Mouse (Mus musculus) neutrophil, adult 5-6 weeks (primary cell): Measurements from ENCODE around the gene Paf1. TPM values are rescaled to one million over a fixed set of nuclear protein-coding genes. Genes with fewer than 3 reads are reported as not detected.

Experiments
- ATAC-seq: fragments of 151-379, 151-347 bp; 2 replicates; pipeline ENCODE4 v1.8.0; 2017; ENCODE audit warnings: mild to moderate bottlenecking, moderate TSS enrichment; ENCODE audit not compliant: insufficient number of reproducible peaks, poor library complexity, low FRiP score, severe bottlenecking; ENCODE audit errors: extremely low read depth
- total RNA-seq: library from RNA; stranded (forward); fragments of 200-1000 nt; gene quantifications from 2 replicates; pipeline ENCODE4 v1.2.3, GENCODE M21; 2017

The Paf1 gene
- total RNA-seq, 1 experiment from 2014 or later, result 218 TPM

GRCm38 (mm10) chr7:28412826-28413225 is 20.1 kb downstream of the Paf1 start:
- no peak for ATAC-seq

GRCm38 (mm10) chr7:28417368-28417767 is 24.6 kb downstream of the Paf1 start:
- no peak for ATAC-seq

GRCm38 (mm10) chr7:28418096-28418670 is 25.4 kb downstream of the Paf1 start:
- no peak for ATAC-seq

DNA sequence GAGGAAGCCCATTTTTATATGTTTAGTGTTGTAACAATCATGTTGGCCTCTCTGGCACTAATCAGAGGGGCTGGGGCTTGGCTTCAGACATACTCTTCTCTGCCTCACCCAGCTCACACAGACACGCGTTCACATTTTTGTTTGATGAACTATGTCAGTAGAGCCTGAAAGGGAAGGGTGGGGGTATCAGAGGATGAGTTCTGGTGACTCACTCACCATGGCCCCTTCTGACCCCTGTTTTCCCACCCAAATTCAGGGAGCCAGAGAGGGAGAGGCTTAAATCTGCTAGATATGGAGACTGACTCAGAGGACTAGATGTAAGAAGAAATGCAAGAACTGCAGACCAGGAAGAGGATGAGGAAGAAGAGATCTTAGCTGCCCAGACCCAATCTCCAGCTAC is 26.7 kb downstream of the Paf1 start:
- ATAC-seq, result no peak

DNA sequence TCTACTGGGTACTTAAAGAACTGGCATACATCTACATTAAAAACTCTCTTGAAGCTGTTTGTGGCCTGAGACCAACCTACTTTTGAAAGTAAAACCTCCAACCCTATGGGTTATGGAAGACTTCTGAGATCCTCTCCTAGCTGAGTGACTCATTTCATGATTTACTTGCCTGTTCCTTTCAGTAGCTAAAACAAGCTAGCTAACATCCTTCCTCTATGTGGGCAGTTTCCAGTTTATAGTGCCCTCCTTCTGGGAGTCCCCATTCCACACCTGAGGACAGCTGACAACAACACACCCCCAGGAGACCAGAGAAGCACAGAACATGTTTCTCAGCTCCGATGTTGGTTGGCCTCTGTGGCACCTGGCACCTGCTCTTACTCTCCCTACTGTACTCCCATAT is 30.3 kb downstream of the Paf1 start:
- ATAC-seq, result no peak

GRCm38 (mm10) chr7:28427738-28428137 is 35.0 kb downstream of the Paf1 start:
- ATAC-seq, result no peak

GRCm38 (mm10) chr7:28430512-28430911 is 37.8 kb downstream of the Paf1 start:
- ATAC-seq, result no peak

- no peak for ATAC-seq
These were observed 39.5 kb downstream of the Paf1 start for GRCm38 (mm10) chr7:28432252-28432651.

DNA sequence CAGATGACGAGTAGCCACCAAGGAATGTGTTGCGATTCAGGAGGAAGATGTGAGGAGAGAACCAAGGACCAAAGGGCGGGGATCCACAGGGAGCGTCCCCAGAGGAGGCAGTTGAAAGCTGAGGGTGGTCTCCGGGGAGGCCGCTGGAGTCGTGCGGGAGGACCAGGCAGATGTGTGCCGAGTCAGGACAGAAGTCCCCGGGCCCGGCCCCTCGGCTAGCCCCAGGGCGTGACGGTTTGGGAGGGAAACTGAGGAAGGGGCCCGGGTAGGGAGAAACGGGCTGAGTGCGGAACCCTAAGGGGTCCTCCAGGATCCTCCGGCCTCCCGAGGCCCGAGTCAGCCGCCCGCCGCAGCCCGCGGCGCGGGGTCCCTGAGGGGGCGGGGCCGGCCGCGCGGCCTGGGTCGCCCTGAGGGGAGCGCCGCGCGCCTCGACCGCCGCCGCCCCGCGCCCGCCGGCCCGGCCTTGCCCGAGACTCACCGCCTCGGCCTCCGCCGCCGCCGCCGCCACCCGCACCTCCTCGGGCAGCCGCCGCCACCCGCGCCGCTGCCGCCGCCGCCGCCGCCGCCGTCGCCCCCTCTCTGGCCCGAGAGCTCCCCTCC is 43.0 kb downstream of the Paf1 start:
- no peak for ATAC-seq

DNA sequence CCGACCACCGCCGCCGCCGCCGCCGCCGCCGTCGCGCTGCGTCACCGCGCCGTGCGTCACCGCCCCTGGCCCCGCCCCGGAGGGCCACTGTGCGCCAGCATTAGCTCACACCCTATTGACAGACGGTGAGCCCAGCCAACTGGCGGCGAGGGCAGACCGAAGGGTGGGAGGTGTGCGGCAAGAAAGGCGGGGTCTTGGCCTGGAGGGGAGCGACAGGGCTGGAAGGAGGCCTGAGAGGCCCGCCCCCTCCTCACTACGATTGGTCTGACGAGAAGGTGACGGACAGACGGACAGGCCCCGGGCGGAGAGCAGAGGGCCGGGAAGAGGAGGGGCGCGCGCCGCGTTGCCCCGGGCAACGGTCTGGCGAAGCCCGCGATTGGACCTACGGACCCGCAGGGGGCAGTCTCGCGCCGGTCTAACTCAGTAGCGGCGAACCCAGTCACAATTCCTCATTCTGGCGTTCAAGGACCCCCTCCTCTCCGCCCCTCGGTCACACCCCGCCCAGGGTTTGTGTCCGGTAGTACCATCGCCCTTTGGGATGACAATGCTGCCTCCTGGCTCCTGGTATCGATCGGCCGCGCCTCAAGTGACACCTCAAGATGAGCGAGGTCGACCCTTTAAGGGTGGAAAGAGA is 43.6 kb downstream of the Paf1 start:
- peak; percentile 81 for ATAC-seq

DNA sequence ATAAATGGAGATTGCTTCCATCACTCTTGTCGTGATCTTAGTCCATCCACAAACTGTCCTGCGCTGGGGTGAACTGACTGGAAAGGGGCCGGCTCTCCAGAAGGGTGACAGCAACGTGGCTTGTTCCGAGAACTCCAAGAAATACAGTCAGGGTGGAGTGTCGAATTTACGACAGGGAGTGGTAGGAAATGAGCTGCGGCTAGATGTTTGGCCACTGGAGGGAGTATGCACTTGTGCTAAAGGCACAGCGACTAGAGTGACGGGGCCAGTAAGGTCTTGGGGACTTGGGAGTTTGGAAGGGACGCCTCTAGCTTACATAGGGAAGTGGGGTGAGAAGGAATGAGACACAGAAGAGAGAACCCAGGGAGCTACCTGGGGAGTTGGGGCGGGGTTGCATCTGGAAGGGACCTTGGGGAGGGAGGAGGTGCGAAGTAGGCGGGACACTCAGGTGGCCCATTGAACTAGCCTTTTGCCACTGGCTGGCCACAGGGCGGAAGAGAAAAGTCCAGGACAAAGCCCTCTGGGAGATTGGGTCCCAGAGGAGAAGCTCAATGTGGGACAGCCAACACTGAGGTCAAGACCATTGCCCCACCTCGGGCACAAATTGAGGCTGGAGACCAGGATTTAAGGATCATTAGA is 44.3 kb downstream of the Paf1 start, which contains the start of gene Gmfg:
Gmfg (plus strand) TSS at position 516 of the 639 bp plus-strand sequence.
- ATAC-seq, result peak; percentile 54

GRCm38 (mm10) chr7:28437964-28438363 is 45.2 kb downstream of the Paf1 start:
- ATAC-seq, result no peak

DNA sequence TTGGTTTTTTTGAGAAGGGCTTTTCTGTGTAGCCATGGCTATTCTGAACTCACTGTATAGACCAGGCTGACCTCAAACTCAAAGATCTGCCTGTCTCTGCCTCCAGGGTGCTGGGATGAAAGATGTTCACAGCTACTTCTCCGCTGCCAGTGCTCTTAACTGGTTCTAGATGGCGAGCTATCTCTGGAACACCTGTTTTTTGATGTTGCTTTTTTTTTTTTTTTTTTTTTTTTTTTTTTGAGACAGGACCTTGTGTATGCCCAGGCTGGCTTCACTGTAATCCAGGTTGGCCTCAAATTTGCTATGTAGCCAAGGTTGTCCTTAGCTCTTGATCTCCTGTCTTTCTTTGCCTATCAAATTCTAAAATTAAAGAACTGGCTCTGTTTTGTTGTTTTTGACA is 46.0 kb downstream of the Paf1 start:
- ATAC-seq, result no peak

DNA sequence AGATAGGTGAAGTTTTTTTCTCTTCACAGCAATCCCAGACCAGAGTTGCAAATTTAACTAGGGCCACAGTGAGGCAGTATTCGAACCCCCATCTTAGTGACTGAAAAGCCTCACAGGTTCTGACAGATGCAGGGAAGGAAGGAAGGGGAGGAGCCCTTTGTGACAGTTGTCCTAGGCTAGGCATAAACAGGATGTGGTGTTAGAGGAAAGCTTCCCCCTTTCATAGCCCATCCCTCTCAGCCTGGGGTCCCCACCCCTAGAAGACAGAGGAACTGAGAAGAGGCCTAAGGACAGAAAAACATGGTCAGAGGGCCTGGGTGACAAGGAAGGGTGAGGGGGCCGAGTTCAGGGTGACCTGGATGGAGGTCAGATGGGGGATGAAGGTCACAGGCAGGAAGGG is 48.0 kb downstream of the Paf1 start:
- peak; percentile 65 for ATAC-seq

- ATAC-seq, result no peak
These were observed 49.2 kb downstream of the Paf1 start for GRCm38 (mm10) chr7:28441776-28442485.

DNA sequence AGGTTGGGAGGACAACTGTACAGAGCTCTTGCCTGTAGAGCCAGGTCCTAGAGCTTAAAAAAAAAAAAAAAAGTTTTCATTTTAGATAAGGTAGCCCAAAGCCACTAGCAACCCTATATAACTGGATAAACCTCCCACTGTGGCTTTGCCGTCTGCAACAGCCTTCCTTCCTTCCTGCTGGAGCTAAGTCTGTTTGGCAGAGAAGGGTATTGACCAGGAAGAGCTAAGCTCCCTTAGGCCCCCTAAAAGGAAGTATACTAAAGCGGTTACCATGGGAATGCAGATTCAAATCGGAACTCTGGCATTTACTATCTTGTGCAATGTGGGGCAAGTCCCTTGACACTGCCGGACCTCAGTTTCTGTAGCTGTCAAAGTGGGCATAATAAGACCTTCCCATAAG is 49.9 kb downstream of the Paf1 start:
- no peak for ATAC-seq

- ATAC-seq, result no peak
These were observed 51.7 kb downstream of the Paf1 start for GRCm38 (mm10) chr7:28444344-28444974.

DNA sequence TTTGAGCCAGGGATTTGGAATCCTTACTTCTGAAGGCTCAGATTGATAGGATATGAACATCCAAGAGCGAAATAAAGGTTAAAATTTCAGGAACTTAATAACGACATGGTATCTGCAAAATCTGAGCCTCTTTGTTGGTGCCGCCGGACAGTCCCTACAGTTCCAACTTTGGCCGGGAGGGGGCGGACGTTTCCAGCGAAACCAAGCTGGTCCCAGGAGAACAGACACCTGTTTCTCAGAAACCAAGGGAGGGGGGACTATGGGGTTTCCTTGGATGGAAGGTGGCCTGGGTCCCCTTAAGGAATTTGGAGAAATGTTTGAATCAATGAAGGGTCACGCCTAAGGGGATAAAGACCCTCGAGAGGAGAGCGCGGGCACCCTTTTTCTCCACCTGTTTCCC is 53.7 kb downstream of the Paf1 start:
- peak; percentile 44 for ATAC-seq
